ENCODE assay signal across 15 mouse cellular contexts in the genomic region with DNA sequence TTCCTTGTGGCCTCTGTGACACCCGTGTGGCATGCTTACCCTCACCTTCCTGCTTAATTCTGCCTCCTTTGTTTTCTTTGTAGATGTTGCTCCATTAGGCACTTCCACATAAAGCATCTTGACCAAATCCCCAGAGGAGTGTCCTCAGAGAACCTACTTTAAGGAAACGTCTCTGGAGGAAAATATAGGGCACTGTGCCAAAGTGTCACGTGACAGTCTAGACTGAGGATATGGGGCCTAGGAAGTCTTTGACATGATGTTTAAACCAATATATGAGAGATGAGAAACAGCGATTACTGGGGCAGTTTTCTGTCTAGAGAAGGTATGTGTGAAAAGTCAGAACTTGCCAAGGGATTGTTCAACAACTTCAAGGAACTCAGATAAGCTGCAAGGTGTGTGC. TPM values are rescaled to one million over a fixed set of nuclear protein-coding genes. Genes with fewer than 3 reads are reported as not detected.
DNase-seq lines count a peak whose midpoint lies in the region; TF ChIP-seq lines count a peak whose summit lies in the region.
"Had no signal": no experiment of that assay in that cellular context is flagged by ENCODE, and none has a peak within 500 bp of the region (broad histone marks: within the 10 kb centered on the region; RNA-seq: fewer than 3 reads in every experiment).

No protein-coding gene starts in this region.

- DNase-seq in heart, adult 18-20 months: peak; percentile 10 to 26
- DNase-seq in heart, adult 2 months: no peak
- DNase-seq in testis, postnatal 14 days (ENCODE audit: low spot score): no peak
- DNase-seq in kidney, postnatal 36 days: peak; percentile 20 to 51
- DNase-seq in frontal cortex, adult 2 months (ENCODE audit: extremely low spot score in 1 of 2, low spot score in 1 of 2): no peak
- no peak for DNase-seq in layer of hippocampus, adult 18-20 months (ENCODE audit: low spot score in 2 of 2)
- DNase-seq: cerebellum, adult 18-20 months; gastrocnemius, postnatal 36 days; thymus, adult 18-20 months had no signal

- no peak overlapping the region for H3K9ac ChIP-seq in heart, adult 2 months (ENCODE audit: low read depth, low read length)

- no peak overlapping the region for H3K27ac ChIP-seq in heart, adult 2 months
- H3K27ac ChIP-seq in testis, adult 2 months (ENCODE audit: control insufficient read depth, insufficient read depth, low read depth, low read length): no peak overlapping the region

- no peak overlapping the region for H3K4me3 ChIP-seq in heart, adult 2 months
- peak overlapping the region; percentile 90 for H3K4me3 ChIP-seq in testis, adult 2 months (ENCODE audit: control insufficient read depth, low read depth, low read length)
- H3K4me3 ChIP-seq: myocyte had no signal

- no peaks in the 10 kb centered on the region for H3K36me3 ChIP-seq in heart, adult 2 months (ENCODE audit: control insufficient read depth, insufficient read depth, low read length)
- no peaks in the 10 kb centered on the region for H3K36me3 ChIP-seq in testis, adult 2 months (ENCODE audit: control insufficient read depth, insufficient read depth, low read length)

- intact Hi-C loops in heart, adult 2 months (cut with DNase I): no loop called here

- TF ChIP-seq POLR2A in heart, adult 2 months (IDR thresholded peaks at IDR 0.05; ENCODE audit: insufficient read depth, low read depth, low read length): no peak
- TF ChIP-seq POLR2A in testis, adult 2 months (IDR thresholded peaks at IDR 0.05; ENCODE audit: control insufficient read depth, low read depth, low read length): no peak

- no peaks in the 10 kb centered on the region for H3K79me2 ChIP-seq in heart, adult 2 months (replicated peaks; ENCODE audit: control insufficient read depth, insufficient read depth, low read length)

- 29% methylated on average over 4 of the region's 4 CpGs for WGBS in heart, adult 2 months

- no peak for TF ChIP-seq EP300 in heart, adult 2 months (IDR thresholded peaks at IDR 0.05; ENCODE audit: insufficient read depth, low read depth, low read length)

- H3K27me3 ChIP-seq in heart, adult 2 months (ENCODE audit: control insufficient read depth, insufficient read depth, low read length): no peaks in the 10 kb centered on the region
- H3K27me3 ChIP-seq in testis, adult 2 months (ENCODE audit: control insufficient read depth, insufficient read depth, low read length): no peaks in the 10 kb centered on the region

- TF ChIP-seq CTCF in heart, adult 2 months (IDR thresholded peaks at IDR 0.05): no peak
- no peak for TF ChIP-seq CTCF in testis, adult 2 months (IDR thresholded peaks at IDR 0.05; ENCODE audit: control insufficient read depth, insufficient read depth, insufficient replicate concordance, low read depth, low read length)

- no peaks in the 10 kb centered on the region for H3K4me1 ChIP-seq in heart, adult 2 months (ENCODE audit: control insufficient read depth, insufficient read depth, low read length)
- no peaks in the 10 kb centered on the region; the same call in 1 of the 2 replicates for H3K4me1 ChIP-seq in testis, adult 2 months (ENCODE audit: control insufficient read depth, insufficient read depth, low read length)

RNA-seq across cellular contexts. Expression of gene 4930579F01Rik, which starts 8.3 kb away (rescaled TPM):
- not detected for total RNA-seq in heart, adult 18-20 months (2021)
- not detected for total RNA-seq in heart, adult 2 months (2021)
- polyA plus RNA-seq in heart, adult 2 months (2012; rRNA removed): 0.06 TPM in 1 of 2 replicates, not detected in the other
- polyA plus RNA-seq in testis, adult 2 months (2012; rRNA removed): 93.6 and 96.6 TPM in 2 replicates
- not detected in 2 replicates for polyA plus RNA-seq in frontal cortex, adult 2 months (2012; rRNA removed)
- not detected for total RNA-seq in layer of hippocampus, adult 18-20 months (2021)
- total RNA-seq: gastrocnemius, postnatal 36 days; hematopoietic stem cell, adult 5-6 weeks; left cerebral cortex, postnatal 10 days; megakaryocyte-erythroid progenitor cell, adult 5-6 weeks had no signal
- polyA plus RNA-seq: liver, embryonic 11.5 days; myocyte had no signal

RNA-seq across cellular contexts. Expression of gene Adh7, which starts 32.3 kb away (rescaled TPM):
- under 1 TPM; 0.45 to 0.93 TPM for total RNA-seq in heart, adult 18-20 months (2021)
- under 1 TPM in 1 of 2 experiments, not detected in 1; 0.73 TPM for total RNA-seq in heart, adult 2 months (2021)
- 0.15 and 1.4 TPM in 2 replicates for polyA plus RNA-seq in heart, adult 2 months (2012; rRNA removed)
- 4.7 and 4.8 TPM in 2 replicates for polyA plus RNA-seq in testis, adult 2 months (2012; rRNA removed)
- polyA plus RNA-seq in frontal cortex, adult 2 months (2012; rRNA removed): 0.02 TPM in 1 of 2 replicates, not detected in the other
- total RNA-seq in layer of hippocampus, adult 18-20 months (2021): under 1 TPM in 1 of 2 experiments, not detected in 1; 0.10 TPM
- total RNA-seq: hematopoietic stem cell, adult 5-6 weeks; megakaryocyte-erythroid progenitor cell, adult 5-6 weeks had no signal

RNA-seq across cellular contexts. Expression of gene Mttp, which starts 40.5 kb away (rescaled TPM):
- 1 to 10 TPM; 7.3 to 7.8 TPM for total RNA-seq in heart, adult 18-20 months (2021)
- 1 to 10 TPM; 5.9 to 6.9 TPM for total RNA-seq in heart, adult 2 months (2021)
- polyA plus RNA-seq in heart, adult 2 months (2012; rRNA removed): 2.0 and 3.0 TPM in 2 replicates
- polyA plus RNA-seq in testis, adult 2 months (2012; rRNA removed): 8.2 and 10.9 TPM in 2 replicates
- polyA plus RNA-seq in frontal cortex, adult 2 months (2012; rRNA removed): 8.0 and 9.1 TPM in 2 replicates
- total RNA-seq in layer of hippocampus, adult 18-20 months (2021): 1 to 10 TPM; 6.8 to 7.1 TPM

RNA-seq across cellular contexts. Expression of gene Trmt10a, which starts 42.0 kb away (rescaled TPM):
- 1 to 10 TPM; 1.9 to 2.0 TPM for total RNA-seq in heart, adult 18-20 months (2021)
- total RNA-seq in heart, adult 2 months (2021): 1 to 10 TPM; 3.2 to 3.8 TPM
- polyA plus RNA-seq in heart, adult 2 months (2012; rRNA removed): 0.47 and 1.3 TPM in 2 replicates
- polyA plus RNA-seq in testis, adult 2 months (2012; rRNA removed): 36.2 and 37.1 TPM in 2 replicates
- 9.0 TPM in 2 replicates for polyA plus RNA-seq in frontal cortex, adult 2 months (2012; rRNA removed)
- 1 to 10 TPM; 4.6 to 5.1 TPM for total RNA-seq in layer of hippocampus, adult 18-20 months (2021)

Comparison
In these comparisons a context has a peak if more than half of its experiments do, and no peak if none do; other contexts are left out.
1. DNase-seq: peak in heart, adult 18-20 months (2 of 2) and kidney, postnatal 36 days (2 of 2); none in heart, adult 2 months (0 of 2), testis, postnatal 14 days (single experiment), frontal cortex, adult 2 months (0 of 2) and layer of hippocampus, adult 18-20 months (0 of 2).